Mouse (Mus musculus) gastrocnemius, postnatal 10 days (tissue): ENCODE measurements at regions not wholly inside any gene's neighbourhood (a gene's known extent, or its start where the extent isn't known, plus 50 kb on each side); places are given as distances from the start of the nearest gene placed in this dataset.

Experiments
- DNase-seq: peaks from one replicate; pipeline ENCODE4 v3.0.0; 2021; ENCODE audit warnings: mixed read lengths

DNA sequence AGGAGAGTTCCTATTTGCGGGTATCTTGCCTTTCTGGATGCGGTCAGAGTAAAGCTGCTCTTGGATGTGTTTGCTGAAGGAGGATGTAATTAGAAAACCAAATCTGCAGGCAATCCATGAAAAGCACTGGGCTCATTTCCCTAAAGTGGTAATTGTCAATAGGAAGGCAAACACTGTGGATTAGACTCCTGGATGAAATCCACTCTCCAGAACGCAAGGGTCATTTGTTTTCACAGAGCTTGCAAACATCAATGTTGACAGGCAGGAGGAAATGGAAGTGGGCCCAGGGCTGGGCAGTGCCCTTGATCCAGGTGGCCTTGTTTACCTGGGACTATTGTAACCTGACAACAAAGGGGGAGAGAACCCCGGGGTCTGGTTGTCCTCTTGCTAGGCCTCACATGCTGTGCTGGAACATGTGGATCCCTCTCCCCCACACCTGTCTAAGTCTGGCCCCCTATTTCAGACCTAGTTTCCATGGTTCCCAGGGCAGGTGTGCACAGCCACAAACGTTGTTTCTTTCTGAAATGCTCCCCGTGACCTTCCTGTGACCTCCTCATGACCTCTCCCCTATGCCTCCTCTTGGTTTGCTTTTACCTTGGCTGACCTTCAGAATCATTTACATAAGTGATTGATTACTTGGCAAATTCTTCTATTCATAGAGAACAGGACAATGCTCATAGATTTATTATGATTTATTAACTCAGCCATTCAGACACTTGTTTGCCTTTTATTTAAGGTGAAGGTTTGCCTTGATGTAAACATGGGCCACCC lies 197.9 kb upstream of the Cops8 start:
- DNase-seq: no peak

DNA sequence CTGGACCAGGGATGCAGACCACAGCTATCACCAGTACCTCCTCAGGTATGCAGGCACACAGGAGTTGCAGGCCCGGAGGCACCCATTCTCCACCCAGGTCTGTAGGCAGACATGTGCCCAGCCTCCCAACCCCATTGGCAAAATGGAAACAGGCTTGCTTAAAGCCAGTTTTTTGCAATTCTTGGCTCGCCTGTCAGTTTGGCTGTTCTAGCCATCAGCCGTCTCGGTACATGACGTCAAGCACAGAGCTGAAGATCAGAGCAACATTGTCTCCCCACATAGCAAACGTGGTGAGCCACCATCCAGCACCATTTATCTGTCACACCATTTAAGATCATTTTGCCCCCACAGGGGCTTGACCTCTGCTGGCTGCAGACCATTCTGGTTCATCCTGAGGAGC lies 196.1 kb upstream of the Cops8 start:
- no peak for DNase-seq

DNA sequence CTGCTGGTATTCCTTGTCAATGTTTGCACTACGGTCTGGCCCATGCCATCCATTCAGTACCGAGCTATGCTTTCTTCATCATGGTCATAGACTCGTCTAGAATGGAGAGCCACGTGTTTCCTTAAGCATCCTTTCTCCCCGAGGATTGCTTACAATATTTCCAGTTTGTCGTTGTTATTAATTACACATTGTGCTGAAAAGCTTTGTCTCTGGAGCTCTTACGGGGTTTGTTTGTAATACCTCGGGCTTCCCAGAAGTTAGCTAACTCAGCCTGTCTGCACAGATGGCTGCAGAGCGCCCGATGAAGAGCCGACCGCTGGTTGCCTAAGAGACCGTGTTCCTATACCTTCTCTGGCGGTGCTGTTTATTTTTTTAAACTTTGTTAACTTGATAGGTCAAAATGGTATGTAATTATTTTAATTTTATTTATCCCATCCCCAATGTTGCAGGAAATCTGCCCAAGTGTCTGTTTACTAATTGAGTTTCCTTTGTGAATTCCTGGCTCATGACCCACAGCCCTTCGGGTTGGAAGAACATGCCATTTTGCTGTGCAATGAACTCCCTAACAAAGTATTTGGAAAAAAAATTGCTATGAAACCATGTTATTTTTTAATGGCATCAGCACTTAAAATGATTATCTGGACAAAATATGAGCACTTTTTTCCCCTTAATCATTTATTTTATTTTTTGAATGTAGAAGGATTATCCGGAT lies 194.1 kb upstream of the Cops8 start:
- DNase-seq: no peak

DNA sequence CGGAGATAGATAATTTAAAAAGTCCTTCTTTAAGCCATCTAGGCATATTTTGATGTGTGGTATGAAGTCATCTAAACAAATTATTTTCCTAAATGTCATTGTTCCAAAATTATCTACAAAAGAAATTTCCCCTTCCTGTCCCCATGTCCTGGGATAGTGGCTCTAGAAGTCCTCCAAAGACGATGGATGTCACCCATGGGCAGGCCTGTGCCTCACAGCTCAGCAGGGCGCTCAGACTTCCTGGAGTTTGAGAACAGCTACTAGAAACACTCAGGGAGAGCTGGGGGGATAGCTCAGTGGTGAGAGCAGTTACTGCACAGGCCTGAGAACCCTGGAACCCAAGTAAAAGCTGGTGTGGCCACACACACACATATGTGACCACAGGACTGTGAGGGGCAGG lies 193.5 kb upstream of the Cops8 start:
- DNase-seq: no peak

DNA sequence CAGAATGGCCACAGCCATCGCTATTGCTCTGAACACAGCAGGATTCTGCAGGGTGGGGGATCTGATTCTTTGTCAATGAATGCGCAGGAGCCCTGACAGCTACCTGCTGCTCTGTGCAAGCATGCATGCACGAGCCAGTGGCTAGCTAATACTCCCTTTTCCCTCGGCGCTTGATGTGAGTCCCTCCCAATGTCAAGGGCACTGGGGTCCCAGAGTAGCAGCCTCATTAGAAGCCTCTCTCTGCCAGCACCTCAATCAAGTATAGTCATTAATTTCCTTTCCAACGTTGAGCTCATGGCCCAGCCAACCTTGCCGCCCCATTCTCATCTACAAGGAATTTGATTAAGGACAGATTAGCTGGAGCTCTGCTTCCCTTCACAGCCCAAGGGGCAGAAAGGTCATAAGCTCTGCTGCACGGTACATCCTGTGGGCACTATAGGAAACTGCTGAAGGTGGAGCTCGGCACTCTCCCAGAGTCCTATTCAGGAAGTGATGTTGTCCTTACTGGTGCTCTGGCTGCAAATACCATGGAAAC lies 190.2 kb upstream of the Cops8 start:
- DNase-seq: no peak

DNA sequence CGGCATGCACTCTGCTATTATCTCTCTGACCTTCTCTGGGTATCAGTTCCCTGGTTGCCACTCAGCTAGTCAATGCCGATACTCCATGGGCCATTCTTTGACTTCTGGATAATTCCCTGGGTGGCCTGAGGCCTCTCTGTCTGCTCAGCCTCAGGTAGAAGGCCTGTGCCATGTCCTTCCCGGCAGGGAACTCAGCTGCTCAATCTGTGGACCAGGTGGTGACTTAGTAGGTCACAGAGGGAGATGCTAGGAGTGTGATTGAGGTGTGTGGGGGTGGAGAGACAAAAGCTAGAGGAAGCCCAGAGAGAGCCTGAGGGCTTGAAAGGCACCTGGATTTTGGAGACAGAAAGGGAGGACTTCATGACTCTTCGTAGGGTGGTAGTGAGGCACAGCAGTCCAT lies 188.0 kb upstream of the Cops8 start:
- DNase-seq: no peak

DNA sequence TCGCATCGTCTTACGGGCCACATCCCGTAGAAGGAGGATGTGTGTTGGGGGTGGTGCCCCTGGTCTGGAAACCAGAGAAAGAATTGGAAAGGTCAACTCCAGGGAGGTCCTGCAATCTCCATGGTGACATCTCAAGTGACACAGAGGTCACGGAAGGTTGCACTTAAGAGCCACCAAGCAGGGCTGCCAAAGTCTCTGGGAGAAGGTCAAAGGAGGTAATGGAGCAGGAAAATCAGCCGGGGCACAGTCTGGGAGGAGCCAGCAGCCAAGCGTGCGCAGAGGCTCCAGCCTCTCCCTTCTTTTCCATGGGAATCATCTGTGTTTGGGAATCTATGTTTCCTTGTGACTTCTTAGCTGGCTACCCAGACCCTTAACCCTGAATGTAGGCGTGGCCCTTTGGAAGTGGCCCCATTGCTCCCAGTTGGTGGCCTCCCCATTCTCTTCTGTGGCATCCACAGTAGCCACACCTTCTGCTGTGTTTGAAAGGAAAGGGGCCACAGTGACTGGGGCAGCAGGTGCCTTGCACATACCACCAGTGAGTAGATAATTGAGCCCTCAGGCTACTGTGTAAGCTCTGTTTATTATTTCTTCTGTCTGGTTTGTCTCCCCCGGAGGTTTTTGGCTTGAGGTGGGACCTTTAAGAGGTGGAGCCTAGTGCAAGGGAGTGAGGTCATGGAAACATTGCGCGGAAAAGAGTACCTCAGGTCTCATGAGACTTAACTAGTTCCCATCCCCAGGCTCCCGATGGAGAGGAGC lies 178.5 kb upstream of the Cops8 start:
- peak; percentile 16 for DNase-seq

DNA sequence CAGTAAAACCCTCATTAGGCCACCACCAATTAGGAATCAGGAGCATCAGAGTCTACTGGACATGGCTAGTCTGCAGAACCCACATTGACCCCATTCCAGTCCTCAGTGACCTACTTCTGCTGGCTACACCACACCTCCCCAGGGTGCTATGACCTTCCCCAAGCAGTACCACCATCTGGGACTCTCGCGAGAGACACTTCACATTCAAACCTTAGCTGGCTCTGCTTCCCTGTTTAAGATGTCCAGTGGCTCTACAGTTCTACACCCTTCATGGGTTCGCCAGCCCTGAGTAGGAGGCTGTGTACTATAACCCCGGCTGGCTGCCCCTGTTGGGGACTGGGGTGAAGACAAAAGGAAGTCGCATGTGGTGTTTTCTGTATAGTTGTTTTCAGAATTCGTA lies 174.4 kb upstream of the Cops8 start:
- no peak for DNase-seq

DNA sequence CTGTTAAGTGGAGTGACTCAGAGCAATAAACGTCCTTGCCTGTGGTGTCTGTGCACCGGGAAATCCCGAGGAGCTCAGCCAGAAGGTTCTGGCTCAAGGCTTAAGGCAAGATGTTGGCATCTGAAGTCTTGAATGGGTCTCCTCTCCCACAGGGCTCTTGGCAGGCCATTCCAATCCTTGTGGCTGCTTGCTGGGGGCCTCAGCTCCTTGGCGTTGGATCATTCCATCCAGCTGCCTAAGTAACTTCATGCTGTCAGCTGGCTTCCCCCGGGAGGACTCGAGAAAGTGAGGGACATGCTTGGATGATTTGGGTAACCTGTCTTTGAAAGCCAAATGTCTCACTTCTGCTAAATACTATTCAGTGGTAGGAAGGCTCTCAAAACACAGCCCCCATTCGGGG lies 174.0 kb upstream of the Cops8 start:
- no peak for DNase-seq

DNA sequence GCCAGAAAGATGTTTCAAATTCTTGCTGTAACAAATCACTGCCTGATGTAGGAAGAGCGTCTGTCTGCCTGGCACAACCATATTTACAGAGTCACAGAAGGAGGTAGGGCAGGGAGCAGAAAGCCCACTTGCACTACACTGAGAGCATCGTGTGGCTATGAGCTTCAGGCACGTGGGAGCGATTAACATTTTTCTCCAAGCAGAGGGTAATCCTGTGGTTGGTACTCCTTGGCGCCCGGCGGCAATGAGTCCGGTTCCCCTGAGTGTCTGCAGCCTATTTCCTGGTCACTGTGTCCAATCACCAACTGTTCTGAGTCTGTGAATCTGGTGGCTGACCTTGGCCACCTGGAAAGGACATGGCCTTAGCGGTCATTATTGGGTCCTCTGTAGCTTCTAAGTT lies 172.3 kb upstream of the Cops8 start:
- DNase-seq: no peak

DNA sequence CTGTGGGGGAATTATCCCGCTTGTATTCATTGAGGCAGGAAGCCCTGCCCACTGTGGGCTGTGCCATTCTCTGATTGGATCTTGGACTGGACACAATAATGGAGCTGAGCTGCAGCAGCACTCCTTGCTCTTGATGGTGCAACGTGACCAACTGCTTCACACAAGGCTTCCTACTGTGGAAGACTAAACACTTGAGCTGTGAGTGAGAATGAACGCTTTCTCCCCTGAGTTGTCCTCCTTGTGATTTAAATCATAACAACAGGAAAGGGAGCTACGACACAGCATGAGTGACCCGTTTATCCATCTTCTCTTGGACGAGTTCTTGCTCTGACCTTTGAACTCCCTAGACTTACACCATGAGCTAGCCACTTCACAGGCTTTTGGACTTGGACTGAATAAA lies 171.0 kb upstream of the Cops8 start:
- no peak for DNase-seq

DNA sequence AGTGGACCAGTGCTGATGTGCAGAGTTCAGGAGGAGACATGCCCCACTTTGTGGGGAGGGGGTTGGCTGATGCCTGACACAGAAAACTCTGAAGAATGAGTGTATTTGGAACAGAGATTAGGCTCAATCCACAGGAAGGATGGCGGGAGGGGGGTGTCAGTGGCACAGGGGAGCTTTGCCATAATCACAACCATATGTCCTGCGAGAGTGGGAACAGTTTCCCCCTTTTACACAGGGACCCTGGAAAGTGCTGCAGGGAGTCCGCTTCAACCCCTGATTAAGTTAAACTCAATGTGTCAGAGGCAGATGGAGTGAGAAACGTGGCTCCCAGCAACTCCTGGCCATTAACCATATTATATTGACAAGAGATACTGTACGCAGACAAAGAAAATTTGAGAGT lies 168.9 kb upstream of the Cops8 start:
- DNase-seq: no peak

DNA sequence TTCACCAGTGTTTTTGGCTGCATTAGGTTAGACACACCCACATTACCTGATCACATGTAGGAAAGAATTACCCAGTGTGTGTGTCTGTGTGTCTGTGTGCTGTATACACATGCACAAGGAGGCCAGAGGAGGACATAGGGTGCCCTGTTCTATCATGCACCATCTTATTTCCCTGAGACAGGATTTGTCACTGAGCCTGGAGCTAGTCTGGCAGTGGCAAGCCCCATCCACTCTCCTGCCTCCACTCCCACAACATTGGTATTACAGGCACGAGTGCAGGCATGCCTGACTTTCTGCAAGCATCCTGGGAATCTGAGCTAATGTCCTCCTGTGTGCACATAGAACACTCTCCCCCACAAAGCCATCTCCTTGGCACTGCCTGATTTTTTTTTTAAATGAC lies 162.1 kb upstream of the Cops8 start:
- DNase-seq: no peak

DNA sequence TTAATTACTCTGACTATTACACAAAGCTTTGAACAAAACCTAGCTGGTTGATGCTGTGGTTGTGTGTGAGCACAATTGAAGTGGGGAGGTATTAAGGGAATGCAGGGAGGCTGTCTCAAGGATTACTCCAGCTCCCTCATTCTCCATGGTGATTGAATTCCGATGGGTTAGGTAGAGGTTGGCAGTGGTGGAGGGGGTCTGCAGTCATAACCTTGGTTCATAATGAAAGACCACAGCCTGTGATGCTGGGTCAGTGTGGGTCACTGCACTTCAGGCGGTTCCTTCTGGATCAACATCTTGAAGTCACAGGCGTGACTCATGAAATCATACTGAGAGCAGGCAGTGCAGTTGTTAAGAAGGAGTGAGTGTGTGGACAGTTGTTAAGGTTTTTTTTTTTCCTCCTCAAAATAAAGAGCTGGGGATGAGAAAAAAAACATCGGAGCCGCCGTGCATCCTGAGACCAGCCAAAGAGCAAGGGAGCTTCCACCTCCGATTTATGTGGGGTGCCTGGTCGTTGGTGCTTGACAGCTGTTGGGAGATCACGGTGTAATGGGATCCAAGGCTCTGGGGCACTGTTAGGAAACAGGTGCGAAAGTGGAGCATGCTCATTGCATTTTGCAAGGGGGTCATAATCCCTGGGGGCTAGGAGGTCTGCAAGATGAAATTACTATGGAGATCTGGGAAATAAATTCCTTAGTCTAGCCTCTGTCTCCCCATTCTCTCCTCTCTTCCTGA lies 161.5 kb upstream of the Cops8 start:
- DNase-seq: no peak

DNA sequence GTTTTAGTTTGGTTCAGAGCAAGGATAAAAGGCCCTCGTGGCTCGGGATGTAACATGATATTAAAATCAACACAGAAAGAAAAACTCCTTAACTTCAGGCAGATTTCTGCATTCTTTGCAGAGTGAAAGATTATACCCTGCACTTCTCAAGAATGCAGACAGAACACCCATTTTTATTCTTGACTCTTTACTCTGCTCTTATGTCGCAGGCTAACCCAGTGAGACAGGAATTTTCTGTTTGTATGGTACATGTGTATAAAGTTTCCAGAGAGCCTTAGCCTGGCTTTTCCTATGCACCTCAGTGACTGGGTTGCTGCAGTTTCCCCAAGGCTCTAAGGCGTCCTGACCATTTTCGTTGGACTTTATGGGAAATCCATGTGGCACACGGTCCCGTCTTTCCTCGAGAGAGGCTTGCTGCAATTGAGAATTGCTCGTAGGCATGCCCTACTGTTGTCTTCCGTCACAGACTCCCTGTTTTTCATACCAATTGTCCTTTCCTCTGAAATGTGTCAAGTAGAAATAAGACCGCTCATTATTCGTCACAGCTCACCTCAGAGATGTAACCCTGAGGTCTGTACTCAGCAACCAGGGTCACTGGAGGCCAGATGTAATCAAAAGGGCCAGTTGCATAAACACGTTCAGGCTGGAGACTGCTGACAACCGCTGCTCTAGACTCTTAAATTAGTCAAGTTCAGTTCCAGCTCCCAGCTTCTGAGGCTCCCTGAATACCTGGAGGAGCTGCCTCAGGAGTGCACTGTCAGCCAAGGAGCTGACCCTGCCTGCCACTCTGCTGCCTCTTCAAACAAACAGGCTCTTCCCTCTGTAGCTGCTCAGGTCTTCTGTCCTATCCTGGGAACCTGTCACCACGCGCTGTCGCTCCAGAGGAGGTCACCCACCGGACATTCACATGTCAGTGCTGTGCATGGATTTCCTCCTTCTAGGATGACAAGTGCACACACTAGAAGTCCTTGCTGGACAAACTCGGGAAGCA lies 160.2 kb upstream of the Cops8 start:
- DNase-seq: no peak

DNA sequence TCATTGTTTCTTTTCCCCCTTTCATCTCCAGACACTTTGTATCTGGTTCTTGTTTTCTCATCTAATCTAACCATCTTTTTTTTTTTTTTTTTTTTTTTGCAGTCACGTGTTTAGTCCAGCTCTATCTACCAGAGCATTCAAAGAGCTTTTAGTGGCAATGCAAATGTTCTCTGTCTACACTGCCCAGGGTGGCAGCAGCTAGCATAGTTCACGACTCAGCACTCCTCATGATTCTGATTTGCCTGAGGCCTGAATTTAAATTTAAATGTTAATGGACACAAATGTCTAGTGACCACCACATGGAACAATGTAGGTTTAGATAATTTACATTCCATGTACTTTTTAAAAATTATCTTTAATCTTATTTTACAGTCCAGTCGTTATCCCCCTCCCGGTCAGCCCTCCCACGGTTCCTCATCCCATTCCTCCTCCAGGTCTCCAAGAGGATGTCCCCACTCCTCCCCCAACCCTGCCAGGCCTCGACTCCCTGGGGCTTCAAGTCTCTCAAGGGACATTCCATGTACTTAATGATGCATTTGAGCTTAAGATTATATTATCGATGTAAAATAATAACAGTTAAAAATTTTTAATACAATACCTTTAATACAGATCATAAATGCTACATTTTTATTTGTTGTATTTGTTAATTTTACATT lies 153.1 kb upstream of the Cops8 start:
- no peak for DNase-seq

DNA sequence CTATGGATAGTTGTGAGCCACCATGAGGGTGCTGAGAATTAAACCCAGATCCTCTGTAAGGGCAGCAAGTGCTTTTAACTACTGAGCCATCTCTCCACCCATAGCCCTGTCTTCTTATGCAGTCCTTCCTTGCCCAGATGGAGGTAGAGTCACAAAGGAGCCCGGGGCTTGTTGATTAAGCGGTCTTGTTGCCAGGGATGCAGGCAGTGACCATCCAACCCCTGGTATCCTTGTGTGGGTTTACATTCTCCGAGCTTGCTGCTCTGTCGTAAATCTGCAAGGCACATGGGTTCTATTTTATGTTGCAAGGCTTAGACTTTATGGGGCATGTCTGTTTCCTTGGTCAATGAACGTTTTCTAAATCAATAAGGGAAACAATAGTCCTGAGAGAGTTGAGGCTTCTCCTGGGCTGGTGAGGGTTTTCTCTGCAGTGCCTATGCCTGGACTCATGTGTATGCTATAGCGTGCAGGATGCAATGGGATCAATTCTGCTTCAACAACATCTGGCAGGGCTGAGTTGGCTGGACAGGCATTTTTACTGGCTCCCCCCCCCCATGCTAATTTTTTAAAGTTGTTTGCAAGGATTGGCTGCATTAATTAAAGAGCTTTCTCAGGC lies 150.7 kb upstream of the Cops8 start:
- no peak for DNase-seq

DNA sequence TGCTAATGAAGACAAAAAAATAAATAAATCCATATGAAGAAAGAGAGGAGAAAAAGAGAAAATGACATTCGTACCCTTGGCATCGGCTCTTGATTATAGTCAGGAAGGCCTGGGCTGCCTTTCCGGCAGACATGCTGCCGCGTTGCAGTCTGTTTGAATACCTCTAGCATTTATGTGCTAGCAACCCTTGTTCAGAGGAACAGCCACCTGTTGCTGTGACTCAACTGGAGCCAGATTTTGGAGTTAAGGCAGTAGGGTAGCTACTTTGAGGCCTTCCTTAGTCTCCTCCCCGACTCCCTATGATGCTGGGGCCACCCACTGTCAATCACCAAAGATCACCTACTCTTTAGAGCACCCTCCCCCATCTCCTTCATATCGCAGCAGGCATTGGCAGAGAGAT lies 148.5 kb upstream of the Cops8 start:
- no peak for DNase-seq

DNA sequence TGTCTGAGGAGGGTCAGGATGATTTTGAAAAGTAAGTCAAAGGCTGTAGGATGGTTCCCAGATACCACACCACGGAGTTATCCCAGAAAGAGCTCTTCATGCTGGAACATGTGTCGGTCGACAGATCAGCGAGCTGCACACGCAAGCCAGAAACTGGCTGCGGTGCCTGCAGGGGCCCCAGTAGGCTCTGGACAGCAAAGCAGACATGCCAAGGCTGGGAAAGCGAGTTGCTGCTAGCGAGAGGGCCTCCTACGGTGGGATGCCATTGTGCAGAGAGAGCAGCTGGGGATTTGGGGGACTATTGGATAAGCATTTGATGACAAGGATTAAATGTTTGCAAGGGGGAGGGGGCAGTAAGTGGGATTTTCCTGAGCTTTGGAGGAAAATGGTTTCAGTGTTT lies 145.4 kb upstream of the Cops8 start:
- no peak for DNase-seq

DNA sequence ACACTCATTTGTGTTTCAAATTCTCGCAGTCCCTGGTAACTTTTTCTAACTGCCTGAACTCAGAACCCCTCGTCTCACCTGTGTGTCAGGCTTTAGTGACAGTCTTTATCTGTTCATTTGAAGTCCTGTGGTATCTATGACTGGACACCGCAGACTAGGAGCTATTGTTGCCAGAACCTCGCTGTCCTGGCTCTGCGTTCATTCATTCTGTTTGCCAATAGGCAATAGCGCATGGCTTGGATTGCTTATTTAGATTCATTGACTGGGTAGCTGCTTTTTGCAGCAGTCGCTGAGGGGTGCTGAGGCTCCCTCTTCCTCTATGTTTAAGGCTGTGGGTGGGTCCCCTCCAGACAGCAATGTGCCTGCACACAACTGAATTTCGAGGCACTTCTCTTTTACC lies 144.6 kb upstream of the Cops8 start:
- no peak for DNase-seq
